Mouse (Mus musculus): ENCODE results near the gene Coro7. TPM values are rescaled to one million over a fixed set of nuclear protein-coding genes. Genes with fewer than 3 reads are reported as not detected.

The Coro7 gene
- polyA plus RNA-seq, 1 experiment from 2014 or later, result 14.4 TPM

GRCm38 (mm10) chr16:4628898-4629419, 50.6 kb downstream of the Coro7 start:
- ATAC-seq (ENCODE audit: low FRiP score), result no peak

GRCm38 (mm10) chr16:4627105-4627504, 52.5 kb downstream of the Coro7 start:
- 86% methylated on average over 6 of the region's 6 CpGs for WGBS
- Histone ChIP-seq H3K9ac (ENCODE audit: low read depth, low read length) (no peak overlapping the region), H3K4me3 (ENCODE audit: low read depth, low read length) (no peak overlapping the region), H3K4me2 (replicated peaks; ENCODE audit: low read depth, low read length) (no peak overlapping the region), H3K27me3 (ENCODE audit: control insufficient read depth, insufficient read depth, low read length) (no peaks in the 10 kb centered on the region), H3K27ac (ENCODE audit: low read depth, low read length) (no peak overlapping the region), H3K9me3 (ENCODE audit: control insufficient read depth, low read length) (no peaks in the 10 kb centered on the region), H3K36me3 (ENCODE audit: control insufficient read depth, insufficient read depth, low read length) (no peaks in the 10 kb centered on the region; the same call in 1 of the 2 replicates), H3K4me1 (replicated peaks; ENCODE audit: control insufficient read depth, insufficient read depth, low read length) (no peaks in the 10 kb centered on the region)
- ATAC-seq (ENCODE audit: low FRiP score) (no peak), DNase-seq (ENCODE audit: low spot score) (no peak)

More at GRCm38 (mm10) chr16:4628898-4629419, 50.6 kb downstream of the Coro7 start:
- DNase-seq (ENCODE audit: low spot score), result no peak
- Histone ChIP-seq H3K4me3 (ENCODE audit: low read depth, low read length) (no peak overlapping the region), H3K27me3 (ENCODE audit: control insufficient read depth, insufficient read depth, low read length) (no peaks in the 10 kb centered on the region), H3K4me2 (replicated peaks; ENCODE audit: low read depth, low read length) (no peak overlapping the region), H3K27ac (ENCODE audit: low read depth, low read length) (no peak overlapping the region), H3K36me3 (ENCODE audit: control insufficient read depth, insufficient read depth, low read length) (no peaks in the 10 kb centered on the region; the same call in 1 of the 2 replicates), H3K9ac (ENCODE audit: low read depth, low read length) (no peak overlapping the region), H3K4me1 (replicated peaks; ENCODE audit: control insufficient read depth, insufficient read depth, low read length) (no peaks in the 10 kb centered on the region), H3K9me3 (ENCODE audit: control insufficient read depth, low read length) (no peaks in the 10 kb centered on the region)
- WGBS, result 92% methylated on average over 9 of the region's 9 CpGs

GRCm38 (mm10) chr16:4624481-4625110, 55.0 kb downstream of the Coro7 start, which contains the start of gene Pam16:
Pam16 (minus strand) TSS chr16:4624988.
- WGBS, result under 1% methylated on average over 56 of the region's 56 CpGs
- no peaks in the 10 kb centered on the region for H3K9me3 ChIP-seq (ENCODE audit: control insufficient read depth, low read length)
- H3K9ac ChIP-seq (ENCODE audit: low read depth, low read length), result peak within 1 kb of the TSS; percentile 88
- no peaks in the 10 kb centered on the region for H3K27me3 ChIP-seq (ENCODE audit: control insufficient read depth, insufficient read depth, low read length)
- peak within 1 kb of the TSS; percentile 76 for H3K4me2 ChIP-seq (replicated peaks; ENCODE audit: low read depth, low read length)
- peak; percentile 89 for ATAC-seq (ENCODE audit: low FRiP score)
- peak within 1 kb of the TSS; percentile 67 for H3K27ac ChIP-seq (ENCODE audit: low read depth, low read length)
- H3K36me3 ChIP-seq (ENCODE audit: control insufficient read depth, insufficient read depth, low read length), result no peaks in the 10 kb centered on the region; the same call in 1 of the 2 replicates
- peak within 1 kb of the TSS; percentile 75 for H3K4me3 ChIP-seq (ENCODE audit: low read depth, low read length)
- peak; percentile 95 for DNase-seq (ENCODE audit: low spot score)
- H3K4me1 ChIP-seq (replicated peaks; ENCODE audit: control insufficient read depth, insufficient read depth, low read length), result no peaks in the 10 kb centered on the region

- H3K4me2 ChIP-seq (replicated peaks; ENCODE audit: low read depth, low read length), result peak overlapping the region; percentile 76
- no peak for DNase-seq (ENCODE audit: low spot score)
- H3K4me1 ChIP-seq (replicated peaks; ENCODE audit: control insufficient read depth, insufficient read depth, low read length), result no peaks in the 10 kb centered on the region
- H3K9me3 ChIP-seq (ENCODE audit: control insufficient read depth, low read length), result no peaks in the 10 kb centered on the region
- H3K36me3 ChIP-seq (ENCODE audit: control insufficient read depth, insufficient read depth, low read length), result no peaks in the 10 kb centered on the region; the same call in 1 of the 2 replicates
- ATAC-seq (ENCODE audit: low FRiP score), result no peak
- peak overlapping the region; percentile 67 for H3K27ac ChIP-seq (ENCODE audit: low read depth, low read length)
- no peaks in the 10 kb centered on the region for H3K27me3 ChIP-seq (ENCODE audit: control insufficient read depth, insufficient read depth, low read length)
- peak overlapping the region; percentile 88 for H3K9ac ChIP-seq (ENCODE audit: low read depth, low read length)
- WGBS, result 22% methylated on average over 9 of the region's 9 CpGs
- peak overlapping the region; percentile 75 for H3K4me3 ChIP-seq (ENCODE audit: low read depth, low read length)
Observed at GRCm38 (mm10) chr16:4624074-4624473, 55.5 kb downstream of the Coro7 start.

- Histone ChIP-seq H3K27me3 (ENCODE audit: control insufficient read depth, insufficient read depth, low read length) (no peaks in the 10 kb centered on the region), H3K36me3 (ENCODE audit: control insufficient read depth, insufficient read depth, low read length) (peaks cover 23% of the 10 kb centered on the region)
- DNase-seq (ENCODE audit: low spot score), result no peak
Observed at GRCm38 (mm10) chr16:4616829-4617228, 62.7 kb downstream of the Coro7 start.

GRCm38 (mm10) chr16:4615297-4615696, 64.3 kb downstream of the Coro7 start:
- H3K9ac ChIP-seq (ENCODE audit: low read depth, low read length), result no peak overlapping the region
- H3K27me3 ChIP-seq (ENCODE audit: control insufficient read depth, insufficient read depth, low read length), result no peaks in the 10 kb centered on the region
- DNase-seq (ENCODE audit: low spot score) (no peak), ATAC-seq (ENCODE audit: low FRiP score) (no peak)
- WGBS, result 88% methylated on average over 1 of the region's 1 CpGs
- H3K27ac ChIP-seq (ENCODE audit: low read depth, low read length), result no peak overlapping the region
- H3K4me1 ChIP-seq (replicated peaks; ENCODE audit: control insufficient read depth, insufficient read depth, low read length), result no peaks in the 10 kb centered on the region
- H3K9me3 ChIP-seq (ENCODE audit: control insufficient read depth, low read length), result no peaks in the 10 kb centered on the region
- H3K36me3 ChIP-seq (ENCODE audit: control insufficient read depth, insufficient read depth, low read length), result peaks cover 25% of the 10 kb centered on the region
- no peak overlapping the region for H3K4me3 ChIP-seq (ENCODE audit: low read depth, low read length)
- no peak overlapping the region for H3K4me2 ChIP-seq (replicated peaks; ENCODE audit: low read depth, low read length)

More at GRCm38 (mm10) chr16:4616829-4617228, 62.7 kb downstream of the Coro7 start:
- no peaks in the 10 kb centered on the region for H3K9me3 ChIP-seq (ENCODE audit: control insufficient read depth, low read length)
- no peak overlapping the region for H3K27ac ChIP-seq (ENCODE audit: low read depth, low read length)
- H3K4me1 ChIP-seq (replicated peaks; ENCODE audit: control insufficient read depth, insufficient read depth, low read length), result no peaks in the 10 kb centered on the region
- no peak overlapping the region for H3K4me2 ChIP-seq (replicated peaks; ENCODE audit: low read depth, low read length)
- H3K9ac ChIP-seq (ENCODE audit: low read depth, low read length), result no peak overlapping the region
- H3K4me3 ChIP-seq (ENCODE audit: low read depth, low read length), result no peak overlapping the region
- no peak for ATAC-seq (ENCODE audit: low FRiP score)
- WGBS, result 86% methylated on average over 4 of the region's 4 CpGs

GRCm38 (mm10) chr16:4614639-4615038, 64.9 kb downstream of the Coro7 start:
- H3K4me3 ChIP-seq (ENCODE audit: low read depth, low read length), result no peak overlapping the region
- WGBS, result 92% methylated on average over 3 of the region's 3 CpGs
- H3K4me1 ChIP-seq (replicated peaks; ENCODE audit: control insufficient read depth, insufficient read depth, low read length), result no peaks in the 10 kb centered on the region
- no peaks in the 10 kb centered on the region for H3K27me3 ChIP-seq (ENCODE audit: control insufficient read depth, insufficient read depth, low read length)
- H3K4me2 ChIP-seq (replicated peaks; ENCODE audit: low read depth, low read length), result no peak overlapping the region
- H3K27ac ChIP-seq (ENCODE audit: low read depth, low read length), result no peak overlapping the region
- peaks cover 25% of the 10 kb centered on the region for H3K36me3 ChIP-seq (ENCODE audit: control insufficient read depth, insufficient read depth, low read length)
- ATAC-seq (ENCODE audit: low FRiP score) (no peak), DNase-seq (ENCODE audit: low spot score) (no peak)
- H3K9ac ChIP-seq (ENCODE audit: low read depth, low read length), result no peak overlapping the region
- H3K9me3 ChIP-seq (ENCODE audit: control insufficient read depth, low read length), result no peaks in the 10 kb centered on the region

GRCm38 (mm10) chr16:4613736-4614135, 65.8 kb downstream of the Coro7 start:
- peaks cover 25% of the 10 kb centered on the region for H3K36me3 ChIP-seq (ENCODE audit: control insufficient read depth, insufficient read depth, low read length)
- H3K4me3 ChIP-seq (ENCODE audit: low read depth, low read length), result no peak overlapping the region
- H3K4me2 ChIP-seq (replicated peaks; ENCODE audit: low read depth, low read length), result no peak overlapping the region
- no peaks in the 10 kb centered on the region for H3K27me3 ChIP-seq (ENCODE audit: control insufficient read depth, insufficient read depth, low read length)
- no peak for ATAC-seq (ENCODE audit: low FRiP score)
- no peaks in the 10 kb centered on the region for H3K9me3 ChIP-seq (ENCODE audit: control insufficient read depth, low read length)
- no peak for DNase-seq (ENCODE audit: low spot score)
- over 99% methylated on average over 9 of the region's 9 CpGs for WGBS
- H3K9ac ChIP-seq (ENCODE audit: low read depth, low read length), result no peak overlapping the region
- H3K27ac ChIP-seq (ENCODE audit: low read depth, low read length), result no peak overlapping the region
- no peaks in the 10 kb centered on the region for H3K4me1 ChIP-seq (replicated peaks; ENCODE audit: control insufficient read depth, insufficient read depth, low read length)

- Histone ChIP-seq H3K4me1 (replicated peaks; ENCODE audit: control insufficient read depth, insufficient read depth, low read length) (no peaks in the 10 kb centered on the region; the same call in 1 of the 2 replicates), H3K36me3 (ENCODE audit: control insufficient read depth, insufficient read depth, low read length) (peaks cover 21% of the 10 kb centered on the region), H3K4me3 (ENCODE audit: low read depth, low read length) (no peak overlapping the region), H3K27me3 (ENCODE audit: control insufficient read depth, insufficient read depth, low read length) (no peaks in the 10 kb centered on the region), H3K9me3 (ENCODE audit: control insufficient read depth, low read length) (no peaks in the 10 kb centered on the region), H3K27ac (ENCODE audit: low read depth, low read length) (no peak overlapping the region), H3K4me2 (replicated peaks; ENCODE audit: low read depth, low read length) (no peak overlapping the region), H3K9ac (ENCODE audit: low read depth, low read length) (no peak overlapping the region)
- WGBS, result 95% methylated on average over 7 of the region's 7 CpGs
- no peak for ATAC-seq (ENCODE audit: low FRiP score)
- DNase-seq (ENCODE audit: low spot score), result no peak
Observed at GRCm38 (mm10) chr16:4611676-4612075, 67.9 kb downstream of the Coro7 start.
